Mouse (Mus musculus): Measurements from ENCODE around the gene Hist2h2aa1. TPM values are rescaled to one million over a fixed set of nuclear protein-coding genes. Genes with fewer than 3 reads are reported as not detected.

The Hist2h2aa1 gene
- polyA plus RNA-seq, 1 experiment from 2014 or later: 12.3 TPM

- ATAC-seq (ENCODE audit: low read depth): no peak
- peak overlapping the region; percentile 33 for H3K4me3 ChIP-seq
- H3K9ac ChIP-seq: peak overlapping the region; percentile 58
- H3K27me3 ChIP-seq: no peaks in the 10 kb centered on the region
- peaks cover 34% of the 10 kb centered on the region for H3K4me1 ChIP-seq (replicated peaks)
- H3K27ac ChIP-seq (replicated peaks): no peak overlapping the region
- 2% methylated on average over 11 of the region's 11 CpGs for WGBS
- no peaks in the 10 kb centered on the region for H3K9me3 ChIP-seq
- peak overlapping the region; percentile 51 for H3K4me2 ChIP-seq
- no peaks in the 10 kb centered on the region for H3K36me3 ChIP-seq
Measured at GRCm38 (mm10) chr3:96247356-96248140, 2.3 kb downstream of the Hist2h2aa1 start.

DNA sequence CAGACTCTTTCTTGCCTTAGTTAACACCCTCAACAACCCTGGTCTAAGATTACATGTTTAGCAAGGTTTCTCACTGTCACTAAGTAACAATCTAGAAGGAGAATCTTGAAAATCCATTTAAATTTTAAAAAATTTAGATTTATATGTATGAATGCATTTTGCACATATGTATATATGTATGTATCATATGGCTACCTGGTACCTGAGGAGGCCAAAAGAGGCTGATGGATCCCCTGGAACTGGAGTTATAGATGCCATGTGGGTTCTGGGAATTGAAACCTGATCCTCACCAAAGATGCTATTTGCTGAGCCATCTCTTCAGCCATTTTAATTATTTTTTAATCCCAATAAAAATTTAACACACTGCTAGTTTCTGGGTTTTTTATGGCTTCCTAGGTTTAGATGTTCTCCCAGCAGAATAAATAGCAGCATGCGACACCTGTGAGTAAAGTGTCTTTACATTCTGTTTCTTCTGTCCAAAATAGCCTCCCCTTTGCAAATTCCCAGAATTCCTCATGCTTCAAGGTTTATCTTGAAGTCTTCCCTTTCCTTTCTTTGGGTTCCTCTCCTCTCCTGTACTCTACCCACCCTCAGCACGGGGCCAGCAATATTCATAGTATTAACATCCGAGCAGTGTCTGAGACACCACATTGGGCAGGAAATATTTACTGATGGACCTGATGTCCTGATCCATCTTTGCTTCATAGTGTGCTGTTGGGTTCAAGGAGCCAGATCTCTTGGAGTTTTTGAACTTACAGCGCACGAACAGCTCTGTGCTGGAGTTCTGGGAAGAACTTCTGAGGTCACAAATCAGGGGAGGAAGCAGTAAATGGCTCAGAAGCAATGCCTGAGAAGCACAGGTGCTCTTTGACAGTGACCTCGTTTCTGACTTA, 3.1 kb downstream of the Hist2h2aa1 start:
- Histone ChIP-seq H3K9ac (peak overlapping the region; percentile 58; the same call in 1 of the 2 replicates), H3K27me3 (no peaks in the 10 kb centered on the region), H3K4me1 (replicated peaks) (peaks cover 34% of the 10 kb centered on the region), H3K27ac (replicated peaks) (no peak overlapping the region), H3K4me3 (peak overlapping the region; percentile 33; the same call in 1 of the 2 replicates), H3K9me3 (no peaks in the 10 kb centered on the region), H3K36me3 (no peaks in the 10 kb centered on the region), H3K4me2 (peak overlapping the region; percentile 51)
- 48% methylated on average over 6 of the region's 6 CpGs for whole genome bisulfite sequencing
- ATAC-seq (ENCODE audit: low read depth): no peak

DNA sequence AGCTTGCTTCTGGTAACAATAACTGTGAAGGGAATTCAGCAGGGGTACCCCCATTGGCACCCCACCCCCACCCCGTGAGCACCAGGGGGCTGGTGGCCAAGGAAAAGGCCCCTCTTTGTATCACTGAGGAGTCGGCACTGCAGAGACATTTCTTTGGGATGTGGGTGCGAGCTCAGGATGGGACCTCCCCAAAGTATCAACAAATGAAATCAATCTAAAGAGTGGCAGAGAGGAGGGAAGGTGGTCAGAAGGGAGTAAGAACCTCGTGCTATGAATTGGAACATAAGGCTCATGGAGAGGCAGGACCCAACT, 3.7 kb downstream of the Hist2h2aa1 start:
- WGBS: 53% methylated on average over 4 of the region's 4 CpGs
- no peak overlapping the region for H3K4me3 ChIP-seq
- H3K4me2 ChIP-seq: peak overlapping the region; percentile 51
- H3K27ac ChIP-seq (replicated peaks): no peak overlapping the region
- no peak for ATAC-seq (ENCODE audit: low read depth)
- no peaks in the 10 kb centered on the region for H3K9me3 ChIP-seq
- no peaks in the 10 kb centered on the region for H3K27me3 ChIP-seq
- H3K9ac ChIP-seq: no peak overlapping the region
- no peaks in the 10 kb centered on the region for H3K36me3 ChIP-seq
- peaks cover 31% of the 10 kb centered on the region for H3K4me1 ChIP-seq (replicated peaks)

- no peak overlapping the region for H3K4me2 ChIP-seq
- H3K9me3 ChIP-seq: no peaks in the 10 kb centered on the region
- 54% methylated on average over 3 of the region's 3 CpGs for WGBS
- no peaks in the 10 kb centered on the region for H3K27me3 ChIP-seq
- no peak overlapping the region for H3K4me3 ChIP-seq
- no peaks in the 10 kb centered on the region for H3K36me3 ChIP-seq
- peaks cover 21% of the 10 kb centered on the region for H3K4me1 ChIP-seq (replicated peaks)
- no peak for ATAC-seq (ENCODE audit: low read depth)
- no peak overlapping the region for H3K27ac ChIP-seq (replicated peaks)
- no peak overlapping the region for H3K9ac ChIP-seq
Measured at GRCm38 (mm10) chr3:96250890-96251289, 5.6 kb downstream of the Hist2h2aa1 start.

- Histone ChIP-seq H3K9me3 (no peaks in the 10 kb centered on the region), H3K4me3 (no peak overlapping the region), H3K4me1 (replicated peaks) (peaks cover 21% of the 10 kb centered on the region), H3K4me2 (no peak overlapping the region), H3K36me3 (no peaks in the 10 kb centered on the region), H3K27ac (replicated peaks) (no peak overlapping the region), H3K9ac (no peak overlapping the region), H3K27me3 (no peaks in the 10 kb centered on the region)
- WGBS: 94% methylated on average over 3 of the region's 3 CpGs
- ATAC-seq (ENCODE audit: low read depth): no peak
Measured at GRCm38 (mm10) chr3:96251787-96252186, 6.5 kb downstream of the Hist2h2aa1 start.

DNA sequence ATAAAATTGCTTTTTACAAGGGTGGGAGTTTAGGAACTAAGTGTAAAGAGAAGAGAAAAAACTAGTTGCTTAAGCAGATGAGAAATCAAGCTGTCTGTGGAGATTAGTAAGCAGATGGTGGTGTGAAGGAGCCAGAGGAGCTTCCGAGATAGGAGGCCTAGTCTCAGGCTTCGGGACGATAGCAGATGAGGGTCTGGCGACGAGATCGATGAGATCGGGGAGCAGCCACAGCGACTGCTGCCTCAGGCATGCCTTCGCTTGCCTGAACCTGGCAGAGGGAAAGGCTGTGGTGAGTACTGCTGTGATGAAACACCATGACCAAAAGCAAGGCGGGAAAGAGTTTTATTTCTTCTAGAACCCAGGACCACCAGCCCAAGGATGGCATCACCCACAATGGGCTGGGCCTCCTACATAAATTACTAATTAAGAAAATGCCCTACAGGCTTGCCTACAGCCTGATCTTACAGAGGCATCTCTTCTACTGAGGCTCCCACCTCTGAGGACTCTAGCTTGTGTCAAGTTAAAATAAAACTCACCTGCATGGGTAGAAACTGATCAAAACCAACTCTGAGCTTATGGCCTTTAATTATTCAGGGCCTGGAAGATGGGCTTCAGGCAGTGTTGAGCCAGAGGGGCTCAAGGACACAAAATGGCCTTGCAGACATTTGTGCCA, 9.5 kb downstream of the Hist2h2aa1 start:
- Histone ChIP-seq H3K4me1 (replicated peaks) (no peaks in the 10 kb centered on the region), H3K4me2 (no peak overlapping the region), H3K9ac (0 out of 2 replicates have a peak overlapping the region, but pooled peaks have one; percentile 17), H3K27me3 (no peaks in the 10 kb centered on the region), H3K36me3 (no peaks in the 10 kb centered on the region), H3K9me3 (no peaks in the 10 kb centered on the region), H3K27ac (replicated peaks) (no peak overlapping the region), H3K4me3 (no peak overlapping the region)
- ATAC-seq (ENCODE audit: low read depth): no peak
- WGBS: 46% methylated on average over 10 of the region's 10 CpGs

DNA sequence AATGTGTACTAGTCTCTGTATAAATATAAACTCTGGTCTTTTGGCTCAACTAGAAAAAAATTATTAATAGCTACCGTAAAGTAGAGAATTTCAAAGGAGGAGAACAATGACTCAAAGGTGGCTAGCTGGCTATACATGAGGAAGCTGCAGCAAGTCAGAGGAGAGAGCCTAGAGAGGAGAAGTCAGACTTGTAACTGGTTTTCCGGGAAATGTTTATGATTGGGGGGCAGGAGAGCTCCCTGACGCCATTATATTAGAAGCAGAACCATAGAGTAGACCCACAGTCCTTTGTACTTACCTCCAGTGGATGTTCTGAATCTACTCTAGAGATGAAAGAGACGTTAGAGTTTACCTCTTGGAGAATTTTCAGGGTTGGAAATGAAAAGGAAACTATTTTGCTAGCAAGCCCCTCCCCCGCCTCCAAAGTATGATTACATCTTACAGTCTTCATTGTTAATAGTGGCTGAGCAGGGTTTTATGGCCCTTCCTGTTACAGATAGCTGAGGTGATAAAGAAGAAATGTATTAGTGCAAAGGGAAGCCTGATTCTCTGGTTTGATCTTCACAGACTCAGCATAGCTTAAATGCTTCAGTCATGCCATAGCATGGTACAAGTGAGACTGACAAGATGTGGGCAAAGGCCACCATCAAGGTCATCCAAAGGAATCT, 10.8 kb downstream of the Hist2h2aa1 start:
- Histone ChIP-seq H3K27me3 (no peaks in the 10 kb centered on the region), H3K4me1 (replicated peaks) (no peaks in the 10 kb centered on the region), H3K4me3 (no peak overlapping the region), H3K9me3 (no peaks in the 10 kb centered on the region), H3K4me2 (no peak overlapping the region), H3K9ac (no peak overlapping the region), H3K27ac (replicated peaks) (no peak overlapping the region), H3K36me3 (no peaks in the 10 kb centered on the region)
- WGBS: 79% methylated on average over 5 of the region's 5 CpGs
- ATAC-seq (ENCODE audit: low read depth): no peak

DNA sequence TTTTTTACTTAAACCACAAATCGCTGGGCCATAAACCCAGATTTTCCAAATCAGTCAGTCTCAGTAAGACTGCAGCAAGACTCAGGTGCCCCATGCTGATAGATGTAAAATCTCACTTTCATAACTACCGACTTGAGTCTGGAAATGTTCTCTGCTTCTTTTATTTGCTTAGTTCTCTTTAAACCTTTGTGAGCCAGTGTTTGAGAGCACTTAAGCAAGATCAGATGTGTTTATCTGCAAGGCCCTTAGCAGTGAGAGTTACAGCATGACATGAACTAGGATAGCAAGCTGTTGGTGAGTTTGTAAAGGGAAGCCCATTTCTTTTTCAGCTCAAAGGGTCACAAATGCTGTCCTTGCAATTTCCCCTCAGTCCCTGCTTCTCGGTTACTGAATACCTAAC, 11.9 kb downstream of the Hist2h2aa1 start:
- no peaks in the 10 kb centered on the region for H3K27me3 ChIP-seq
- H3K4me3 ChIP-seq: no peak overlapping the region
- H3K36me3 ChIP-seq: no peaks in the 10 kb centered on the region
- H3K27ac ChIP-seq (replicated peaks): no peak overlapping the region
- peaks cover 11% of the 10 kb centered on the region for H3K4me1 ChIP-seq (replicated peaks)
- no peak overlapping the region for H3K4me2 ChIP-seq
- ATAC-seq (ENCODE audit: low read depth): no peak
- WGBS: 85% methylated on average over 3 of the region's 3 CpGs
- no peak overlapping the region for H3K9ac ChIP-seq
- no peaks in the 10 kb centered on the region for H3K9me3 ChIP-seq

DNA sequence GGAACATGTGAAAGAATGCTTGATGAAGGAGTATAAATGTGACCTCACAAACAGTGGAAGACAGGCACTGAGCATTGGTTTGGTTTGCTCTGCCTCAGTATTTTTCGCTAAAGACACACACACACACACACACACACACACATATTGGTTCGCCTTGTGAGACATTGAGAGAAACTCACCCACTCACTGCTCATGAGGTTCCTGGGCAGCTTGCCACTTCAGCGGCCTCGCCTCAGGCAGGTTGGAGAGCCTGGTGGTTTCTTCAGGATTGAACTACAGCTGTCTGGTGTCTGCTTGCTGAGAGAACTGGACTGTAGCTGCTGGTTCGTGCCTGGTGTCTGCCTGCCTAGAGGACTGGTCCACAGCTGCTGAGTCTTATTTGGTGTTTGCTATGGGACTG, 14.9 kb downstream of the Hist2h2aa1 start:
- no peak overlapping the region for H3K27ac ChIP-seq (replicated peaks)
- H3K4me1 ChIP-seq (replicated peaks): peaks cover 30% of the 10 kb centered on the region
- 91% methylated on average over 5 of the region's 5 CpGs for WGBS
- no peaks in the 10 kb centered on the region for H3K9me3 ChIP-seq
- no peak overlapping the region for H3K4me3 ChIP-seq
- ATAC-seq (ENCODE audit: low read depth): no peak
- no peaks in the 10 kb centered on the region for H3K27me3 ChIP-seq
- no peak overlapping the region for H3K9ac ChIP-seq
- H3K4me2 ChIP-seq: no peak overlapping the region
- no peaks in the 10 kb centered on the region for H3K36me3 ChIP-seq

DNA sequence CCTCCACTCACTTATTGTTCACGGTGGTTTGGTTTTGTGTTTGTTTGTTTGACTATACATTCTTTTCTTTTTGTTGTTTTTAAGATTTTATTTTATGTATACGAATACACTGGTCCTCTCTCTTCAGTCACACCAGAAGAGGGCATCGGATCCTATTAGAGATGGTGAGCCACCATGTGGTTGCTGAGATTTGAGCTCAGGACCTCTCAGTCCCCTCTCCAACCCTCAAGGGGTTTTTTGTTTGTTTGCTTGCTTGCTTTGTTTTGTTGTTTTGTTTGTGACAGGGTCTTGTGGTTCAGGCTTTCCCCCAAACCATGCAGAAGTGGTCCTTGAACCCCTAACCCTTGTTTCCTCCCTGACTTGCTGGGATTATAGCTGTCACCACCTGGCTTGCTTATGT, 16.3 kb downstream of the Hist2h2aa1 start:
- Histone ChIP-seq H3K4me3 (peak overlapping the region; percentile 61), H3K27ac (replicated peaks) (peak overlapping the region; percentile 98), H3K9ac (peak overlapping the region; percentile 90), H3K4me2 (peak overlapping the region; percentile 83), H3K36me3 (no peaks in the 10 kb centered on the region), H3K9me3 (no peaks in the 10 kb centered on the region), H3K27me3 (no peaks in the 10 kb centered on the region), H3K4me1 (replicated peaks) (peaks cover 30% of the 10 kb centered on the region)
- no peak for ATAC-seq (ENCODE audit: low read depth)
- 66% methylated on average over 3 of the region's 3 CpGs for WGBS

DNA sequence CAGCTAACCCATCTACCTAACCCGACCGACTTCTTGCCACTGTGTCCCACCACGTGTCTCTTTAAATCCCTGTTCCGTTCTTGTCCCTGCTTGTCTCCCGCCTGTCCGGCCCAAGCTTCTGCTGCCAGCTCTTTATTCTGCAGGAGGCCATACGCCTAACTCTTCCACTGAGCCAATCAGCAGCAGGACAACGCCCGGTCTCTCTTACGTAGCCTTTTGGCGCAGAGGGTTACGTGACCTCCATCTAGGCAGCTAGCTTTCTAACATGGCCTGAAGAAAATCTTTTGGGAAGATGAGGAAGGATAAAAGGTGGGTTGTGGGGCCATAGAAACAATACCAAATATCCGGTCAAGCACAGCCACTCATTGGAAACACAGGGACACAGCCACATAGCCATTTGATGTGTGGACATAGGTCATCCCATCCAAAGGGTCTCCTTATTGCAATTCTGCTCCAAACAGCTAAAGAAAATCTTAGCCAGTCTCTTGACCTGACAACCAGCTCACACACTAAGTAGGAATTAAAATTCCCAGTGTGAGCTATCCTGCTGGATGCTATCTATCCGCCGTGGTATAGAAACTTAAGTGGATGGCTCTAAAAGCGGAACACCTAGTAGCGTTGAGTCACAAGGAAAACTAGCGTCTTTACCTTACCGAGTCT, 17.0 kb downstream of the Hist2h2aa1 start:
- Histone ChIP-seq H3K9me3 (no peaks in the 10 kb centered on the region), H3K4me3 (peak overlapping the region; percentile 61), H3K4me2 (peak overlapping the region; percentile 83), H3K27ac (replicated peaks) (peak overlapping the region; percentile 98), H3K9ac (peak overlapping the region; percentile 90), H3K36me3 (no peaks in the 10 kb centered on the region), H3K4me1 (replicated peaks) (peaks cover 30% of the 10 kb centered on the region), H3K27me3 (no peaks in the 10 kb centered on the region)
- WGBS: 1% methylated on average over 19 of the region's 19 CpGs
- peak; percentile 73 for ATAC-seq (ENCODE audit: low read depth)

All from neural tube, embryonic 13.5 days (tissue).